Mouse (Mus musculus): ENCODE measurements around the gene Ggt6.
A peak's percentile ranks its signal among the peaks of the same experiment; 100 is the strongest.

The Ggt6 gene

GRCm38 (mm10) chr11:72434963-72435693 is at the start of gene Ggt6:
Gene Ggt6, plus strand, starts transcription at chr11:72435526.
- no peak for DNase-seq (ENCODE audit: low spot score)

GRCm38 (mm10) chr11:72388113-72388529 is 47.2 kb upstream of the Ggt6 start:
- no peak for DNase-seq (ENCODE audit: low spot score)

- no peak for DNase-seq (ENCODE audit: low spot score)
Observed at GRCm38 (mm10) chr11:72389407-72390142, 45.8 kb upstream of the Ggt6 start.

- no peak for DNase-seq (ENCODE audit: low spot score)
Observed at GRCm38 (mm10) chr11:72391181-72391580, 44.1 kb upstream of the Ggt6 start.

GRCm38 (mm10) chr11:72393243-72393642 is 42.1 kb upstream of the Ggt6 start:
- DNase-seq (ENCODE audit: low spot score): no peak

GRCm38 (mm10) chr11:72393669-72394068 is 41.7 kb upstream of the Ggt6 start:
- no peak for DNase-seq (ENCODE audit: low spot score)

- DNase-seq (ENCODE audit: low spot score): no peak
Observed at GRCm38 (mm10) chr11:72394694-72395093, 40.6 kb upstream of the Ggt6 start.

- DNase-seq (ENCODE audit: low spot score): no peak
Observed at GRCm38 (mm10) chr11:72395652-72396051, 39.7 kb upstream of the Ggt6 start.

GRCm38 (mm10) chr11:72396621-72397020 is 38.7 kb upstream of the Ggt6 start:
- DNase-seq (ENCODE audit: low spot score): peak; percentile 53

- DNase-seq (ENCODE audit: low spot score): no peak
Observed at GRCm38 (mm10) chr11:72397072-72397471, 38.3 kb upstream of the Ggt6 start.

- DNase-seq (ENCODE audit: low spot score): no peak
Observed at GRCm38 (mm10) chr11:72397811-72398525, 37.4 kb upstream of the Ggt6 start.

- DNase-seq (ENCODE audit: low spot score): no peak
Observed at GRCm38 (mm10) chr11:72401068-72401467, 34.3 kb upstream of the Ggt6 start.

- no peak for DNase-seq (ENCODE audit: low spot score)
Observed at GRCm38 (mm10) chr11:72402017-72402416, 33.3 kb upstream of the Ggt6 start.

- no peak for DNase-seq (ENCODE audit: low spot score)
Observed at GRCm38 (mm10) chr11:72402969-72403368, 32.4 kb upstream of the Ggt6 start.

- DNase-seq (ENCODE audit: low spot score): no peak
Observed at GRCm38 (mm10) chr11:72405532-72405931, 29.8 kb upstream of the Ggt6 start.

GRCm38 (mm10) chr11:72406079-72406675 is 29.1 kb upstream of the Ggt6 start:
- DNase-seq (ENCODE audit: low spot score): no peak

- DNase-seq (ENCODE audit: low spot score): no peak
Observed at GRCm38 (mm10) chr11:72407081-72407480, 28.2 kb upstream of the Ggt6 start.

GRCm38 (mm10) chr11:72407574-72407973 is 27.8 kb upstream of the Ggt6 start:
- DNase-seq (ENCODE audit: low spot score): no peak

GRCm38 (mm10) chr11:72408451-72409170 is 26.7 kb upstream of the Ggt6 start:
- DNase-seq (ENCODE audit: low spot score): no peak

- DNase-seq (ENCODE audit: low spot score): no peak
Observed at GRCm38 (mm10) chr11:72409649-72410385, 25.5 kb upstream of the Ggt6 start.

GRCm38 (mm10) chr11:72410521-72411092 is 24.7 kb upstream of the Ggt6 start:
- no peak for DNase-seq (ENCODE audit: low spot score)

Measured in testis, postnatal 14 days (tissue).